Mouse (Mus musculus) MEL (cell line): ENCODE results near the gene Itpr2. TPM values are rescaled to one million over a fixed set of nuclear protein-coding genes. Genes with fewer than 3 reads are reported as not detected.

Source experiments
- DNase-seq: peaks from one replicate; pipeline ENCODE4 v3.0.0; 2011; ENCODE audit warnings: low read depth, low spot score
- H3K27ac ChIP-seq: 2 replicates; pipeline ENCODE4 v1.5.1; 2012; ENCODE audit warnings: low read depth, mild to moderate bottlenecking, control low read depth, low read length, moderate library complexity; ENCODE audit not compliant: control insufficient read depth
- H3K27me3 ChIP-seq, 2 experiments: fragments of 150-350 bp in 1 of 2; sonication (generic) in 1 of 2; 2 replicates each; pipeline ENCODE4 v1.6.1; 2012; ENCODE audit warnings: low read length in 2 of 2, mild to moderate bottlenecking in 2 of 2, improper control_type of control experiment in 1 of 2, moderate library complexity in 1 of 2; ENCODE audit not compliant: insufficient read depth in 2 of 2, control insufficient read depth in 1 of 2
- H3K36me3 ChIP-seq, 2 experiments: 2 replicates each; pipeline ENCODE4 v1.6.1; 2012 to 2014; ENCODE audit warnings: low read length in 2 of 2, improper control_type of control experiment in 1 of 2, inconsistent platforms in 1 of 2, mild to moderate bottlenecking in 1 of 2; ENCODE audit not compliant: insufficient read depth in 2 of 2, control insufficient read depth in 1 of 2
- H3K4me1 ChIP-seq, 2 experiments: fragments of 150-350 bp in 1 of 2; sonication (generic) in 1 of 2; 2 replicates each; pipeline ENCODE4 v1.6.1; 2012; ENCODE audit warnings: low read length in 2 of 2, improper control_type of control experiment in 1 of 2, mild to moderate bottlenecking in 1 of 2; ENCODE audit not compliant: insufficient read depth in 2 of 2, control insufficient read depth in 1 of 2
- H3K4me3 ChIP-seq, 2 experiments: fragments of 150-350 bp in 1 of 2; sonication (generic) in 1 of 2; 2 replicates each; pipeline ENCODE4 v1.5.1; 2012; ENCODE audit warnings: low read depth in 2 of 2, low read length in 2 of 2, mild to moderate bottlenecking in 2 of 2, moderate library complexity in 2 of 2, control low read depth in 1 of 2, improper control_type of control experiment in 1 of 2; ENCODE audit not compliant: control insufficient read depth in 1 of 2, insufficient read depth in 1 of 2
- H3K79me2 ChIP-seq: 2 replicates; pipeline ENCODE4 v1.6.1; 2012; ENCODE audit warnings: mild to moderate bottlenecking, low read length, moderate library complexity; ENCODE audit not compliant: control insufficient read depth, poor library complexity, insufficient read depth
- H3K9ac ChIP-seq: 2 replicates; pipeline ENCODE4 v1.6.1; 2012; ENCODE audit warnings: low read depth, mild to moderate bottlenecking, control low read depth, low read length, moderate library complexity; ENCODE audit not compliant: control insufficient read depth, poor library complexity, severe bottlenecking
- H3K9me3 ChIP-seq: fragments of 150-350 bp; sonication (generic); replicated peaks from 2 replicates; pipeline ENCODE4 v1.6.1; 2012; ENCODE audit warnings: mild to moderate bottlenecking, low read length, improper control_type of control experiment, moderate library complexity; ENCODE audit not compliant: insufficient read depth
- CTCF ChIP-seq, 3 experiments: IDR thresholded peaks in 2 of 3; conservative IDR thresholded peaks in 1 of 3; 2 replicates each; pipeline ENCODE4 v1.5.1; 2011 to 2012; ENCODE audit warnings: low read length in 3 of 3, low read depth in 2 of 3, mild to moderate bottlenecking in 2 of 3, improper control_type of control experiment in 1 of 3, inconsistent platforms in 1 of 3, mixed read lengths in 1 of 3, moderate library complexity in 1 of 3; ENCODE audit not compliant: control insufficient read depth in 1 of 3, insufficient read depth in 1 of 3, poor library complexity in 1 of 3, severe bottlenecking in 1 of 3
- ELF1 ChIP-seq: IDR thresholded peaks from 2 replicates; pipeline ENCODE4 v1.6.1; 2014; ENCODE audit warnings: low read depth, mild to moderate bottlenecking, inconsistent platforms, low read length, improper control_type of control experiment, moderate library complexity
- EP300 ChIP-seq, 2 experiments: IDR thresholded peaks; 2 replicates each; pipeline ENCODE4 v1.6.1; 2011; ENCODE audit warnings: improper control_type of control experiment in 2 of 2, low read length in 2 of 2, low read depth in 1 of 2, mild to moderate bottlenecking in 1 of 2
- ETS1 ChIP-seq: IDR thresholded peaks from 2 replicates; pipeline ENCODE4 v1.6.1; 2012; ENCODE audit warnings: low read depth, mild to moderate bottlenecking, inconsistent platforms, low read length, improper control_type of control experiment, moderate library complexity
- HCFC1 ChIP-seq: IDR thresholded peaks from 2 replicates; pipeline ENCODE4 v1.6.1; 2012; ENCODE audit warnings: low read depth, mild to moderate bottlenecking, inconsistent platforms, low read length, improper control_type of control experiment, moderate library complexity
- JUND ChIP-seq: IDR thresholded peaks from 2 replicates; pipeline ENCODE4 v1.6.1; 2011; ENCODE audit warnings: low read depth, mild to moderate bottlenecking, improper control_type of control experiment, low read length
- KAT2A ChIP-seq: conservative IDR thresholded peaks from 2 replicates; pipeline ENCODE4 v1.6.1; 2012; ENCODE audit warnings: low read depth, low read length, improper control_type of control experiment, inconsistent platforms
- MAX ChIP-seq: IDR thresholded peaks from 2 replicates; pipeline ENCODE4 v1.6.1; 2011; ENCODE audit warnings: low read length, improper control_type of control experiment
- MXI1 ChIP-seq: IDR thresholded peaks from 2 replicates; pipeline ENCODE4 v1.6.1; 2011; ENCODE audit warnings: mild to moderate bottlenecking, low read depth, low read length, improper control_type of control experiment
- MYB ChIP-seq: IDR thresholded peaks from 2 replicates; pipeline ENCODE4 v1.6.1; 2011; ENCODE audit warnings: mild to moderate bottlenecking, low read depth, low read length, improper control_type of control experiment
- POLR2A ChIP-seq, 2 experiments: IDR thresholded peaks; 2 replicates each; pipeline ENCODE4 v1.6.1; 2011 to 2012; ENCODE audit warnings: low read length in 2 of 2, mild to moderate bottlenecking in 2 of 2, control low read depth in 1 of 2, improper control_type of control experiment in 1 of 2, low read depth in 1 of 2, moderate library complexity in 1 of 2; ENCODE audit not compliant: control insufficient read depth in 1 of 2, insufficient read depth in 1 of 2, poor library complexity in 1 of 2
- RAD21 ChIP-seq: IDR thresholded peaks from 2 replicates; pipeline ENCODE4 v1.6.1; 2011; ENCODE audit warnings: mild to moderate bottlenecking, low read depth, low read length, improper control_type of control experiment
- UBTF ChIP-seq: IDR thresholded peaks from 2 replicates; pipeline ENCODE4 v1.6.1; 2012; ENCODE audit warnings: low read depth, mild to moderate bottlenecking, inconsistent platforms, low read length, improper control_type of control experiment, moderate library complexity, borderline replicate concordance; ENCODE audit not compliant: insufficient read depth
- ZKSCAN1 ChIP-seq: IDR thresholded peaks from 2 replicates; pipeline ENCODE4 v1.6.1; 2012; ENCODE audit warnings: low read depth, mild to moderate bottlenecking, inconsistent platforms, low read length, improper control_type of control experiment, moderate library complexity
- ZNF384 ChIP-seq: IDR thresholded peaks from 2 replicates; pipeline ENCODE4 v1.6.1; 2012; ENCODE audit warnings: low read depth, mild to moderate bottlenecking, inconsistent platforms, low read length, improper control_type of control experiment
- polyA plus RNA-seq, 2 experiments: library from polyadenylated mRNA; stranded (reverse) in 1 of 2; unstranded in 1 of 2; fragments of >175 nt in 1 of 2; fragments of >200 nt in 1 of 2; gene quantifications; 2 replicates each; pipeline versions ENCODE4 v1.2.1 to v1.2.4; 2012; ENCODE audit warnings: low replicate concordance in 2 of 2, low read depth in 1 of 2; ENCODE audit not compliant: insufficient read length in 2 of 2, insufficient read depth in 1 of 2, missing spikeins in 1 of 2
- total RNA-seq: library from RNA; depleted of rRNA; stranded (reverse); fragments of 300-350 nt; gene quantifications from 2 replicates; pipeline ENCODE4 v1.2.3, GENCODE M21; 2012

Itpr2 gene
- total and polyA plus RNA-seq, 3 experiments: 1.5 to 3.0 TPM; not detected in 1

- Histone ChIP-seq H3K9ac (no peak overlapping the region), H3K9me3 (no peaks in the 10 kb centered on the region), H3K79me2 (no peaks in the 10 kb centered on the region), H3K27ac (no peak overlapping the region), H3K36me3 (peaks cover 0 to 2% of the 10 kb centered on the region in 2 experiments; a peak in 2 of 4 replicates), H3K4me1 (peaks cover 0 to 4% of the 10 kb centered on the region in 2 experiments; a peak in 1 of 4 replicates), H3K27me3 (no peaks in the 10 kb centered on the region), H3K4me3 (no peak overlapping the region)
- no peak for DNase-seq
- TF ChIP-seq EP300 (IDR thresholded peaks at IDR 0.05; ENCODE audit: low read depth in 1 of 2, low read length in 2 of 2) (no peak), KAT2A (no peak), HCFC1 (no peak)
These were observed 172.9 kb downstream of the Itpr2 start for GRCm38 (mm10) chr6:146329079-146329478.

GRCm38 (mm10) chr6:146326631-146327030 lies 175.4 kb downstream of the Itpr2 start:
- no peak overlapping the region for H3K4me3 ChIP-seq
- H3K79me2 ChIP-seq: no peaks in the 10 kb centered on the region
- H3K36me3 ChIP-seq: peaks cover 0 to 5% of the 10 kb centered on the region in 2 experiments; a peak in 2 of 4 replicates
- H3K27ac ChIP-seq: no peak overlapping the region
- H3K9ac ChIP-seq: no peak overlapping the region
- peaks cover 0 to 9% of the 10 kb centered on the region in 2 experiments; a peak in 1 of 4 replicates for H3K4me1 ChIP-seq
- no peak for TF ChIP-seq MAX
- TF ChIP-seq ETS1: no peak
- TF ChIP-seq MYB: no peak
- no peak for TF ChIP-seq JUND
- TF ChIP-seq POLR2A (IDR thresholded peaks at IDR 0.05; ENCODE audit: control insufficient read depth in 1 of 2, insufficient read depth in 1 of 2, low read depth in 1 of 2, low read length in 2 of 2, poor library complexity in 1 of 2): no peak
- TF ChIP-seq CTCF (IDR thresholded peaks at IDR 0.05 in 2 of 3, conservative IDR thresholded peaks at IDR 0.05 in 1 of 3; ENCODE audit: control insufficient read depth in 1 of 3, insufficient read depth in 1 of 3, low read depth in 2 of 3, low read length in 3 of 3, poor library complexity in 1 of 3, severe bottlenecking in 1 of 3): no peak
- TF ChIP-seq ELF1: no peak
- TF ChIP-seq ZKSCAN1: no peak
- no peak for TF ChIP-seq UBTF
- no peak for TF ChIP-seq MXI1
- no peak for TF ChIP-seq ZNF384
- no peak for TF ChIP-seq RAD21
- TF ChIP-seq, all 39 proteins: peak for 0
- H3K27me3 ChIP-seq: no peaks in the 10 kb centered on the region
- no peak for DNase-seq
- H3K9me3 ChIP-seq: no peaks in the 10 kb centered on the region
